Mouse (Mus musculus) kidney, embryonic 15.5 days (tissue): ENCODE measurements around the gene Suds3. TPM values are rescaled to one million over a fixed set of nuclear protein-coding genes. Genes with fewer than 3 reads are reported as not detected.

ENCODE experiments used
- ATAC-seq: fragments of 200-750 bp; cut with Nextera tagmentation; replicated peaks from 2 replicates; pipeline ENCODE4 v1.8.0; 2017; ENCODE audit warnings: moderate TSS enrichment; ENCODE audit not compliant: low FRiP score
- H3K27ac ChIP-seq: fragments of 300-500 bp; sonication (generic); 2 replicates; pipeline ENCODE4 v1.5.1; 2015; ENCODE audit warnings: mild to moderate bottlenecking, inconsistent platforms
- H3K27me3 ChIP-seq: fragments of 300-500 bp; sonication (generic); 2 replicates; pipeline ENCODE4 v1.6.1; 2015; ENCODE audit warnings: inconsistent platforms
- H3K36me3 ChIP-seq: fragments of 300-500 bp; sonication (generic); 2 replicates; pipeline ENCODE4 v1.6.1; 2015; ENCODE audit warnings: inconsistent platforms
- H3K4me1 ChIP-seq: fragments of 300-500 bp; sonication (generic); 2 replicates; pipeline ENCODE4 v1.6.1; 2015; ENCODE audit warnings: inconsistent platforms
- H3K4me2 ChIP-seq: fragments of 300-500 bp; sonication (generic); 2 replicates; pipeline ENCODE4 v1.6.1; 2015; ENCODE audit warnings: moderate library complexity, mild to moderate bottlenecking, inconsistent platforms
- H3K4me3 ChIP-seq: fragments of 300-500 bp; sonication (generic); replicated peaks from 2 replicates; pipeline ENCODE4 v1.5.1; 2015; ENCODE audit warnings: mild to moderate bottlenecking, inconsistent platforms
- H3K9ac ChIP-seq: fragments of 300-500 bp; sonication (generic); 2 replicates; pipeline ENCODE4 v1.6.1; 2015; ENCODE audit warnings: mild to moderate bottlenecking, inconsistent platforms
- H3K9me3 ChIP-seq: fragments of 300-500 bp; sonication (generic); replicated peaks from 2 replicates; pipeline ENCODE4 v1.6.1; 2016; ENCODE audit warnings: inconsistent platforms
- WGBS: fragments of 180-500 bp; shearing (Covaris S2); methylation state at CpG from one replicate; pipeline ENCODE4 v1.1.7; 2015; ENCODE audit warnings: mixed read lengths; 5-methylcytosine and 5-hydroxymethylcytosine counted together
- polyA plus RNA-seq: library from polyadenylated mRNA; unstranded; fragments of >200 nt; fragmentation: Nextera tagmentation; extraction: Ambion mirVana; gene quantifications from 2 replicates; pipeline ENCODE4 v1.2.1, GENCODE M21; 2015

Suds3 gene
- polyA plus RNA-seq, 1 experiment from 2014 or later: 78.3 TPM

DNA sequence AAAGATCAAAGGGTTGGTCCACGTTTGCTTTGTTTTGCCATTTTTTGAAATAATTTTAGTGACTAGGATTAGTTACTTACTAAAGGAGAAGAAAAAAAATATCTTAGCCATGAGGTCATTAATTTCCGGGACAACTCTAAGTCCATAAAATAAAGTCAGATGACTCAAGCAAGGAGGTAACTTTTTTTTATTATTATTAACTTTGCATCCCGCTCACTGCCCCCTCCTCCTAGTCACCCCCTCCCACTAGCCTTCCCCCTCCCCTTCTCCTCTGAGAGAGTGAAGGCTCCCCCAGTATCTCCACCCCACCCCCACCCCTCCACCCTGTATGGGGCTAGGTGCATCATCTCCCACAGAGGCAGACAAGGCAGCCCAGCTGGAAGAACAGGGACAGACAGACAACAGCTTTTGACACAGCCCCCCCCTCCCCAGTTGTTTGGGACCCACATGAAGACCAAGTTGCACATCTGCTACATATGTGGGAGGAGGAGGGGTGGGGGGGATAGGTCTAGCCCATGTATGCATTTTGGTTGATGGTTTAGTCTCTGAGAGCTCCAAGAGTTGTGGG is 19.1 kb upstream of the Suds3 start:
- Histone ChIP-seq H3K4me1 (peaks cover 48% of the 10 kb centered on the region), H3K27me3 (no peaks in the 10 kb centered on the region), H3K4me2 (peak overlapping the region; percentile 43), H3K27ac (peak overlapping the region; percentile 68), H3K4me3 (no peak overlapping the region), H3K9me3 (no peaks in the 10 kb centered on the region), H3K36me3 (no peaks in the 10 kb centered on the region), H3K9ac (0 out of 2 replicates have a peak overlapping the region, but pooled peaks have one; percentile 21)
- ATAC-seq: no peak
- 32% methylated on average over 3 of the region's 3 CpGs for WGBS

DNA sequence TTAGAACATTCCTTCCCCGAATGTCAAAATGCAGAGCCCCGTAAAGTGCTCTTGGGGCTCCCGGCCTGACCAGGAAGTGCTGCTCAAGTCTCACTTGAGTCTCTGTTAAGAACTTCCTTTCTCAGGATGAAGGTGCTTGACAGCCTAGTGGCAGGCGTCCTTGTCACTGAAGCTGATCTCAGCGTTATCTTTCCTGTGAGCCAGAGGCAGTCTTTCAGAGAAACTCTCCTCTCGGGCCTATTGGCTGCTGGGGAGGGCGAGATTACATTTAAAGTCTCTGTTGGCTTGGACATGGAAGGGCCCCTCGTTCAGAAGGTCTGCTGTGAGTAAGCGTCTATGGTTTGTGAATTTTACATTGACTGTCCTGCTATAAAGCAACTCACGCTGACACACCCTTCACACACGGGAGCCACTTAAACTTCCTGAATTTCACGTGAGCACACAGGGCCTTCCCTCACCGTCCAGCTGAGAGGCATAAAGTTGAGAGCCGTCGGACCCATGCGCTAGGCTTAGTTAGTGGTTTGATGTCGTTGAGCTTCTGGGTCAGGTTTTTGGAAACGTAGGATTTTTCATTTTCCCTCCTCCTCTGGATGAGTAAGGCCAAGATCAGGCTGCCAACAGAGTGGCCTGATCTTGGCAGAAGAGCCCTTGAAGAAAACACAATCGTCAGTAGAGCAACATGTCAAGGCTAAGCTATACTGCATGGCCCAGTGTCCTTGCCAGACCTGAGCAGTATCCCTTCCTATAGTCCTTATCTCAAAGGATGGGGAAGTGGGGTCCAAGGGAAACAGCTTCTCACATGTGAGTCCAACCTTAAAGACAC is 18.4 kb upstream of the Suds3 start:
- no peak overlapping the region for H3K9ac ChIP-seq

GRCm38 (mm10) chr5:117133446-117134065 is 17.6 kb upstream of the Suds3 start:
- H3K4me2 ChIP-seq: no peak overlapping the region
- H3K4me3 ChIP-seq: no peak overlapping the region
- peak overlapping the region; percentile 43; the same call in 1 of the 2 replicates for H3K27ac ChIP-seq
- ATAC-seq: no peak; the same call in 1 of the 2 replicates
- no peaks in the 10 kb centered on the region for H3K9me3 ChIP-seq
- no peaks in the 10 kb centered on the region for H3K36me3 ChIP-seq
- WGBS: 85% methylated on average over 17 of the region's 17 CpGs
- H3K9ac ChIP-seq: no peak overlapping the region
- no peaks in the 10 kb centered on the region for H3K27me3 ChIP-seq
- peaks cover 45% of the 10 kb centered on the region for H3K4me1 ChIP-seq

More for the DNA sequence above, 18.4 kb upstream of the Suds3 start:
- H3K4me2 ChIP-seq: no peak overlapping the region
- H3K36me3 ChIP-seq: no peaks in the 10 kb centered on the region
- peak overlapping the region; percentile 43; the same call in 1 of the 2 replicates for H3K27ac ChIP-seq
- H3K27me3 ChIP-seq: no peaks in the 10 kb centered on the region
- no peaks in the 10 kb centered on the region for H3K9me3 ChIP-seq
- H3K4me1 ChIP-seq: peaks cover 48% of the 10 kb centered on the region
- 61% methylated on average over 19 of the region's 19 CpGs for WGBS
- ATAC-seq: no peak
- H3K4me3 ChIP-seq: no peak overlapping the region

- no peak for ATAC-seq
- Histone ChIP-seq H3K36me3 (no peaks in the 10 kb centered on the region), H3K4me3 (no peak overlapping the region), H3K27me3 (no peaks in the 10 kb centered on the region), H3K9ac (no peak overlapping the region), H3K4me1 (peaks cover 18% of the 10 kb centered on the region), H3K4me2 (no peak overlapping the region), H3K27ac (no peak overlapping the region), H3K9me3 (no peaks in the 10 kb centered on the region)
- 91% methylated on average over 15 of the region's 15 CpGs for WGBS
Observed at GRCm38 (mm10) chr5:117130726-117131125, 14.8 kb upstream of the Suds3 start.

DNA sequence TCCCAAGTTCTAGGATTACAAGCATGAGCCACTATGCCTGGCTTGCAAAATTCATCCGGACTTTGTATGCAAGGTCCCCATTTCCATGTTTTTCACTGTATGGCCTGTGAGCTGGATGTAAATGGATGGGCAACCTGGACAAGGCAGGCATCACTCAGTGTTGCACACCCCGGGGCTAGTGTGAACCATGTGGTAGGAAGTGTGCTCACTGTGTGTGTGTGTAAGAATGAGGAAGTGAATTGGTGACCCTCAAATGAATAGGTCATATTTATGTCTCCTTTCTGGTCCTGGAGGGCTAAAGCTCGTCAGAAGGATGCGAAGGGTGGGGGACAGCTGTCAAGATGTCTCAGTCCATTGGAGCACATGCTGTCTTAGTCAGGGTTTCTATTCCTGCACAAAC is 11.1 kb upstream of the Suds3 start:
- H3K9me3 ChIP-seq: no peaks in the 10 kb centered on the region
- H3K27ac ChIP-seq: no peak overlapping the region
- peaks cover 7% of the 10 kb centered on the region for H3K4me1 ChIP-seq
- no peak overlapping the region for H3K4me3 ChIP-seq
- no peak overlapping the region for H3K4me2 ChIP-seq
- H3K36me3 ChIP-seq: peaks cover 5% of the 10 kb centered on the region; the same call in 1 of the 2 replicates
- H3K9ac ChIP-seq: no peak overlapping the region
- 73% methylated on average over 4 of the region's 4 CpGs for WGBS
- no peak for ATAC-seq
- H3K27me3 ChIP-seq: no peaks in the 10 kb centered on the region

GRCm38 (mm10) chr5:117125482-117126346 is 9.8 kb upstream of the Suds3 start:
- 0 out of 2 replicates have a peak, but pooled peaks have one; percentile 31 for ATAC-seq
- Histone ChIP-seq H3K4me1 (peaks cover 19% of the 10 kb centered on the region), H3K9me3 (no peaks in the 10 kb centered on the region), H3K36me3 (peaks cover 5% of the 10 kb centered on the region; the same call in 1 of the 2 replicates), H3K4me3 (no peak overlapping the region), H3K27me3 (no peaks in the 10 kb centered on the region), H3K4me2 (no peak overlapping the region), H3K9ac (no peak overlapping the region), H3K27ac (no peak overlapping the region)
- 79% methylated on average over 16 of the region's 16 CpGs for WGBS

GRCm38 (mm10) chr5:117123840-117124239 is 7.9 kb upstream of the Suds3 start:
- ATAC-seq: no peak
- H3K9me3 ChIP-seq: no peaks in the 10 kb centered on the region
- WGBS: 91% methylated on average over 4 of the region's 4 CpGs

DNA sequence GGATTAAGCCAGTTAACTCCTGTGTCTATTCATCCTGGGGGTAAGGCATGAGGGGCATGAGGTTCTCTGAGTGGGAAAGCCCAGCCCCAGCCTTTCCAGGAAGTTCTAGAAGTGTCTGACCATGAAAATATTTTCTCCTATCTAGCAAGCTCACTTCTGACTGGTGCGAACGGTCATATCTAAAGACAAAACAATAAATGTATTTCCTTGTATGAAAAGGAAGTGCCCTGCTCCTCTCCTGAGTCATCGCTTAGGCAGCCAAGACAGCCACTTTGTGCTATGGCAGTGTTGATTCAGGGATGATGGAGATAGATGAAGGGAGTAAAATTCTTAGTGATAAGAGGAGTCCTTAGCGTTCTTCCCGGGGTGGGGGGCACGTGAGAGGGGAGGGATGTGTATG is 7.2 kb upstream of the Suds3 start:
- H3K27me3 ChIP-seq: no peaks in the 10 kb centered on the region
- no peak overlapping the region for H3K9ac ChIP-seq
- H3K4me2 ChIP-seq: no peak overlapping the region
- ATAC-seq: no peak
- peaks cover 30% of the 10 kb centered on the region for H3K4me1 ChIP-seq
- WGBS: 79% methylated on average over 6 of the region's 6 CpGs
- H3K36me3 ChIP-seq: peaks cover 5% of the 10 kb centered on the region; the same call in 1 of the 2 replicates
- H3K4me3 ChIP-seq: no peak overlapping the region
- H3K9me3 ChIP-seq: no peaks in the 10 kb centered on the region
- no peak overlapping the region for H3K27ac ChIP-seq

More at GRCm38 (mm10) chr5:117123840-117124239, 7.9 kb upstream of the Suds3 start:
- Histone ChIP-seq H3K27ac (no peak overlapping the region), H3K9ac (no peak overlapping the region), H3K36me3 (peaks cover 5% of the 10 kb centered on the region; the same call in 1 of the 2 replicates), H3K27me3 (no peaks in the 10 kb centered on the region), H3K4me3 (no peak overlapping the region), H3K4me2 (no peak overlapping the region), H3K4me1 (peaks cover 27% of the 10 kb centered on the region)

GRCm38 (mm10) chr5:117121657-117122056 is 5.7 kb upstream of the Suds3 start:
- Histone ChIP-seq H3K27ac (peak overlapping the region; percentile 64), H3K9me3 (no peaks in the 10 kb centered on the region), H3K4me2 (peak overlapping the region; percentile 93), H3K9ac (no peak overlapping the region; the same call in 1 of the 2 replicates), H3K4me3 (peak overlapping the region; percentile 89), H3K36me3 (peaks cover 5% of the 10 kb centered on the region; the same call in 1 of the 2 replicates), H3K4me1 (peaks cover 30% of the 10 kb centered on the region), H3K27me3 (no peaks in the 10 kb centered on the region)
- 4% methylated on average over 2 of the region's 2 CpGs for WGBS
- ATAC-seq: no peak

DNA sequence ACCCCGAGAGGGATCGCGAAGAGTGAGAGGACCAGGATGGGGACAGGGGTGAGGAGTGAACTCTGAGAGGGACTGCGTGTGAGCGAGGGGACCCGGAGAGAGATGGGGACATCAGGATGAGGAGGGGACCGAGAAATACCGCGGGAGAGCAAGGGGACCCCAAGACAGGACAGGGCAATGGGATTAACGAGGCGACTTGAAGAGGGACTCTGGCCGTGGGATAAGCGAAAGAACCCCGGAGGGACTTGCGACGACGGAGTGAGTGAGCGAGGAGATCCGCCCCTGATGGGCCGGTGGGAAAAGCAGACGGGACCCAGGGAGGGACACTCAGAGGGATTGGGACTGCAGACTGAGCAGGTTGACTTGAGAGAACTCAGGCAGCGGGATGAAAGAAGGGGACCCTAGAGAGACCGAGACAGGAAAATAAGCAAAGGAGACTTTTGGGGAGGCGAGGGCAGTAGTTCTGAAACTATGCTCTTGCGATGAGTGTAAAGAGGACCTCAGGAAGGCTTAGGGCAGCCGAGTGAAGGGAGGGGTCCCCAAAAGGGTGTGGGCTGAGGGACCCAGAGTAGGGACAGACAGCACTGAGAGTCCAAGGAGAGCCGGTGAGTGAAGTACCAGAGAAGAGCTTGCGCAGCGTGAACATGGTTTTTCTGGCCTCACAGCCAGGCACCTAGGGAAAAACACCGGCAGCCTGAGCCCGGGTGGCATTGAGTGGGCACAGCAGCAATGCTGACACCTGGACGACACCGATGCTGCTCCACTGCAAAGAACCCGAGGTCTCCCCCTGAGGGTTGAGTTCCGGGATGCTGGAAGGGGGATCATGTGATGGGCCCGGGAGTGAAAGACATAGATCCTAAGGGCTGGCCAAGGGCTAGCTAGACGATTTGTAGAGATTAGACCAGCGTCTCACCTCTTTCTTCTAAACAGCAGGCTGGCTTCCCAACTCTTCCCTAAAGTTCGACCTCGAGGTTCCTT is 4.9 kb upstream of the Suds3 start:
- Histone ChIP-seq H3K27me3 (no peaks in the 10 kb centered on the region), H3K27ac (no peak overlapping the region), H3K36me3 (peaks cover 5% of the 10 kb centered on the region; the same call in 1 of the 2 replicates), H3K9me3 (no peaks in the 10 kb centered on the region), H3K4me3 (peak overlapping the region; percentile 89), H3K4me2 (peak overlapping the region; percentile 93), H3K4me1 (peaks cover 34% of the 10 kb centered on the region), H3K9ac (peak overlapping the region; percentile 66)
- ATAC-seq: no peak
- WGBS: under 1% methylated on average over 40 of the region's 40 CpGs
